Mouse (Mus musculus): ENCODE results near the gene Fam173a. TPM values are rescaled to one million over a fixed set of nuclear protein-coding genes. Genes with fewer than 3 reads are reported as not detected.

The Fam173a gene
- polyA plus RNA-seq, 1 experiment from 2014 or later: 92.6 TPM

DNA sequence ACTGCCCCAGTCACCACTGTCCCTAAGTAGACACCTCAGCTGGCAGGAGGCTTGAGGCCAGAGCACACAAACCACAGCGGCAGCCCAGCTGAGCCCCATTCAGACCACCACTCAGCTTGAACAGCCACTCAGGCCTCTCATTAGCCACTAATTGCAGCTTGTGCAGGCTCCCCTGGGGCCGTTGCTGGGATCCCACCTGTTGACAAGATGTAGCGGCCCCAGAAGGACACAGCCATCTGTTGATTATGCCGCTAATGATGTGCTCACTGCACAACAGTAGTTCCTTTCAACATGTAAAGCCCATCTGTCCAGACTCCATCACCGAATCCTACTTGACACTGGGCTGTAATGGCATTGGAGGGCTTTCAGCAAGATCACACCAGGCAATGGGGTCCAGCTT lies 26.8 kb downstream of the Fam173a start:
- Histone ChIP-seq H3K9me3 (no peaks in the 10 kb centered on the region), H3K36me3 (replicated peaks) (no peaks in the 10 kb centered on the region), H3K4me2 (no peak overlapping the region), H3K27ac (no peak overlapping the region), H3K4me3 (no peak overlapping the region), H3K27me3 (replicated peaks) (peaks cover 3% of the 10 kb centered on the region; the same call in 1 of the 2 replicates), H3K9ac (no peak overlapping the region), H3K4me1 (no peaks in the 10 kb centered on the region)
- 48% methylated on average over 5 of the region's 5 CpGs for WGBS
- ATAC-seq (replicated peaks): no peak

GRCm38 (mm10) chr17:25762591-25762990 lies 30.1 kb downstream of the Fam173a start:
- no peak for ATAC-seq (replicated peaks)

GRCm38 (mm10) chr17:25761561-25761970 lies 31.1 kb downstream of the Fam173a start:
- no peaks in the 10 kb centered on the region; the same call in 1 of the 2 replicates for H3K27me3 ChIP-seq (replicated peaks)
- WGBS: 36% methylated on average over 4 of the region's 4 CpGs
- no peak overlapping the region for H3K4me3 ChIP-seq
- no peak overlapping the region for H3K9ac ChIP-seq
- no peak overlapping the region for H3K27ac ChIP-seq
- no peaks in the 10 kb centered on the region for H3K36me3 ChIP-seq (replicated peaks)
- no peaks in the 10 kb centered on the region for H3K9me3 ChIP-seq
- H3K4me2 ChIP-seq: no peak overlapping the region
- no peak for ATAC-seq (replicated peaks)
- H3K4me1 ChIP-seq: no peaks in the 10 kb centered on the region

More at GRCm38 (mm10) chr17:25762591-25762990, 30.1 kb downstream of the Fam173a start:
- peaks cover 3% of the 10 kb centered on the region; the same call in 1 of the 2 replicates for H3K27me3 ChIP-seq (replicated peaks)
- H3K4me2 ChIP-seq: no peak overlapping the region
- 37% methylated on average over 3 of the region's 3 CpGs for WGBS
- no peak overlapping the region for H3K27ac ChIP-seq
- H3K4me1 ChIP-seq: no peaks in the 10 kb centered on the region
- H3K4me3 ChIP-seq: no peak overlapping the region
- H3K9ac ChIP-seq: no peak overlapping the region
- H3K36me3 ChIP-seq (replicated peaks): no peaks in the 10 kb centered on the region
- no peaks in the 10 kb centered on the region for H3K9me3 ChIP-seq

DNA sequence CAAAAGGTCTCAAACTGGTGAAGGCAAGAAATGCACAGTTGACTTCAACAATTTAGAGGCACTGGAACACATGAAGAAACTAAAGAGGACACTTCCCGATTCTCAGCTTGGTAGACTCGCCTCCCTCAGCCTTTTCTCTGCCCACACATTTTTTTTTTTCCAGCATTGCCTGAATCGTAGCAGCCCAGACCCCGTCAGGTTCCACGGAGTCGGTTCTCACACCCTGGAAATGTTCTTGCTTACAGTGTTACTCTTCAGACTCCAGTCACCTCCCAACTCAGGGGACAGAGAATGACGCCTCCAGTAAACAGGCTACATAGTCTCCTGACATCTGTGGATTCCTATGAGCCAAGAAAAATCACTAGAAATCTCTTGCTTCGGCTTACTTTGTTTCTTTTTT lies 32.6 kb downstream of the Fam173a start:
- Histone ChIP-seq H3K36me3 (replicated peaks) (no peaks in the 10 kb centered on the region), H3K9ac (no peak overlapping the region), H3K4me2 (no peak overlapping the region), H3K4me3 (no peak overlapping the region), H3K9me3 (no peaks in the 10 kb centered on the region), H3K27me3 (replicated peaks) (no peaks in the 10 kb centered on the region; the same call in 1 of the 2 replicates), H3K27ac (no peak overlapping the region), H3K4me1 (no peaks in the 10 kb centered on the region)
- ATAC-seq (replicated peaks): no peak
- WGBS: 77% methylated on average over 8 of the region's 8 CpGs

DNA sequence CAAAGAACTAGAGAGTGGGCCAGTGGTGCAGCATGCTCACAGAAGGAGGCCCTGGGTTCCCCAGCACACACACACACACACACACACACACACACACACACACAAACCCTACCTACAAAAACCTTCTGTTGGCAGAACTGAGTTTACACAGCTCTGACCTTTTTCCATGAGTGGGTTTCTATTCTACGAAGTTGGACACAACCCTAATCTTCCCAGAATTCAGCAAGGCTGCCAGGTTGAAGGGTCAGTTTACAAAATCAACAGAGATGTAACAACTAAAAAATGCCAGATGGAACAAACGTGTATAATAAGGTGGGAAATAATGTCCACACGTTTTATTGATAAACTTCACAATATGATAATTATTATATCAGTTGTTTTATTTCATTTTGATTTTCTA lies 35.0 kb downstream of the Fam173a start:
- Histone ChIP-seq H3K36me3 (replicated peaks) (no peaks in the 10 kb centered on the region), H3K4me3 (no peak overlapping the region), H3K27ac (no peak overlapping the region), H3K27me3 (replicated peaks) (no peaks in the 10 kb centered on the region), H3K9ac (no peak overlapping the region), H3K4me1 (no peaks in the 10 kb centered on the region), H3K4me2 (no peak overlapping the region), H3K9me3 (no peaks in the 10 kb centered on the region)
- 78% methylated on average over 3 of the region's 3 CpGs for WGBS
- no peak for ATAC-seq (replicated peaks)

DNA sequence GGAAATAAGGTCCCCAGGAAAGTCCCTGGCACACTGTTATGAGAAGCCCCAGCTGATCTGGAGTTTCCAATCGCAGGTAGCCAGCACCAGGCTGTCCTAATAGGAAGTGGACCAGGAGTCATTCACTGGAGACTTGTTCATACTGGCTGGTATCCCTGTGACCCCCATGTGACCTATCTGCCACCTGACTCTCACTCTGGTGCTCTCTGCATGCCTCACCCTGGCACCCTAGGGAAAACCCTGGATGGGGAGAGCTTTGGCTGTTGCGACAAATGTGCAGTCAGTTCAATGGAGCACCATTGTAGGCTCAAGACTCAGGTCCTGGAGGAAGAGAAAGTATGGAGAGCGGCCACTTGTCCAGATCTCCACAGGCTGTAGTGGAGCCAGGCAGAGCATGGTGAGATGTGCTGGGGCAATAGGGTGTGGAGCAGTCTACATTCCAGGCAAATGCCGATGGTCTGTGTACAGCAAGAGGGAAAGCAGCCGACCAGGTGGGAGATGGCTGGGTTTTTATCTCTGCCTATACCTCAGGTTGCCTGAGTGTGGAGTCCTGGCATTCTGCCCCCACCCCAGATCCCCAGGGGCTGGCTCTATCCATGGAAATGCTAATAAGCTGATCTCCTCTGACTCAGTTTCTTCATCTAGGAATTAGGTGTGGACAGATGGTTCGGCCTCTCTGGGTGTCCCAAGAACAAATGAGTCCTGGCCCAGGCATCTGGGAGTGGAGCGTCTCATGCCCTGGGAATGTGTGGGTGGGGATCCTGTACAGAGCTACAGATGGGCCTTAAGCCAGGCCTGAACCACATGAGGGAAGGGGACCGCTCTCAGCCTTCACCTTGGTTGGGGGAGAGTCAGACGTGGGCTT lies 36.1 kb downstream of the Fam173a start:
- no peak overlapping the region for H3K9ac ChIP-seq
- H3K27me3 ChIP-seq (replicated peaks): no peaks in the 10 kb centered on the region
- ATAC-seq (replicated peaks): no peak
- H3K4me2 ChIP-seq: no peak overlapping the region
- H3K27ac ChIP-seq: no peak overlapping the region
- no peak overlapping the region for H3K4me3 ChIP-seq
- no peaks in the 10 kb centered on the region for H3K36me3 ChIP-seq (replicated peaks)
- H3K4me1 ChIP-seq: no peaks in the 10 kb centered on the region
- H3K9me3 ChIP-seq: no peaks in the 10 kb centered on the region
- WGBS: 83% methylated on average over 9 of the region's 9 CpGs

DNA sequence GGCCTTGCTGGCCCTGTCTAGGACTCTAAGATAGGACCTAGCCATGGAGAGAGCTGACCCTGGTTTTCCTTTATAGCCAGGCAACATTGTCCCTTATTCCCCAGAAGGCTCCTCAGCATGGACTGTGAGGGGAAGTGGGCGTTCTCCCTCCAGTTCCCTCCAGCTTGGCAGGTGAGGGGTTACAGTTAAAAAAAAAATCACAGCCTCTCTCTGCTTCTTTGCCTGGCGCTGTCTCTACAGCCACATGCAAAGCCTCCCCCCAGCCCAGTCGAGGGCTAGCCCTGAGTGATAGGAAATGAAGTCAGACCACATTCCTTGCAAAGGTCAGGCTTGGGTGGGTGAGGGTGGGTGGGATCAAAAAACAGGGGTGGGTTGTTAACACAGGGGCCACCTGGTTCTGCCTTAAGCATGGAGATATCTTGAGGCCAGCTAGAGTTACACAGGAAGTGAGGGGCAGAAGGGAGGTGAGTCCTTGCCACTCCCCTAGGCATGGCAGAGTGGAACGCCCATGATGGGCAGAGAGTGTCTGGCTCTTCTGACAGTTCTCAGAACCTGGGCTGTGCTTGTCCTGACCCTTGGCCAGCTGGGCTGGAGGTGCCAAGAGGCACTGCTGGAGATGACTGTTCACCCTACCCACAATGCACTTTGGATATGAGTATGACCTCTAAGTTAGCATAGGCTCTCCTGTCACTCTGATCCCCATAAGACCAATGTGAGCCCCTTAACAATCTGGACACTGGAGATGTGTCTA lies 36.9 kb downstream of the Fam173a start:
- Histone ChIP-seq H3K9ac (no peak overlapping the region), H3K4me1 (no peaks in the 10 kb centered on the region), H3K27me3 (replicated peaks) (no peaks in the 10 kb centered on the region), H3K4me2 (no peak overlapping the region), H3K4me3 (no peak overlapping the region), H3K9me3 (no peaks in the 10 kb centered on the region), H3K36me3 (replicated peaks) (no peaks in the 10 kb centered on the region), H3K27ac (no peak overlapping the region)
- WGBS: 74% methylated on average over 4 of the region's 4 CpGs
- no peak for ATAC-seq (replicated peaks)

GRCm38 (mm10) chr17:25755086-25755485 lies 37.6 kb downstream of the Fam173a start:
- Histone ChIP-seq H3K4me1 (no peaks in the 10 kb centered on the region), H3K27ac (no peak overlapping the region), H3K27me3 (replicated peaks) (no peaks in the 10 kb centered on the region), H3K36me3 (replicated peaks) (no peaks in the 10 kb centered on the region), H3K9ac (no peak overlapping the region), H3K4me2 (no peak overlapping the region), H3K4me3 (no peak overlapping the region), H3K9me3 (no peaks in the 10 kb centered on the region)
- 82% methylated on average over 4 of the region's 4 CpGs for WGBS
- no peak for ATAC-seq (replicated peaks)

- Histone ChIP-seq H3K4me1 (no peaks in the 10 kb centered on the region), H3K9me3 (no peaks in the 10 kb centered on the region), H3K4me3 (no peak within 1 kb of the TSS), H3K9ac (no peak within 1 kb of the TSS), H3K4me2 (no peak within 1 kb of the TSS), H3K27me3 (replicated peaks) (no peaks in the 10 kb centered on the region), H3K36me3 (replicated peaks) (no peaks in the 10 kb centered on the region), H3K27ac (no peak within 1 kb of the TSS)
- 89% methylated on average over 9 of the region's 9 CpGs for WGBS
- ATAC-seq (replicated peaks): no peak
Measured at GRCm38 (mm10) chr17:25754241-25754640, 38.5 kb downstream of the Fam173a start, which contains the start of gene Msln. Msln (minus strand) TSS chr17:25754378.

- H3K27ac ChIP-seq: no peak overlapping the region
- no peaks in the 10 kb centered on the region for H3K4me1 ChIP-seq
- H3K4me3 ChIP-seq: no peak overlapping the region
- no peaks in the 10 kb centered on the region for H3K9me3 ChIP-seq
- 46% methylated on average over 5 of the region's 5 CpGs for WGBS
- no peak overlapping the region for H3K9ac ChIP-seq
- H3K27me3 ChIP-seq (replicated peaks): no peaks in the 10 kb centered on the region
- no peaks in the 10 kb centered on the region for H3K36me3 ChIP-seq (replicated peaks)
- no peak overlapping the region for H3K4me2 ChIP-seq
- no peak for ATAC-seq (replicated peaks)
Measured at GRCm38 (mm10) chr17:25751446-25751845, 41.3 kb downstream of the Fam173a start.

DNA sequence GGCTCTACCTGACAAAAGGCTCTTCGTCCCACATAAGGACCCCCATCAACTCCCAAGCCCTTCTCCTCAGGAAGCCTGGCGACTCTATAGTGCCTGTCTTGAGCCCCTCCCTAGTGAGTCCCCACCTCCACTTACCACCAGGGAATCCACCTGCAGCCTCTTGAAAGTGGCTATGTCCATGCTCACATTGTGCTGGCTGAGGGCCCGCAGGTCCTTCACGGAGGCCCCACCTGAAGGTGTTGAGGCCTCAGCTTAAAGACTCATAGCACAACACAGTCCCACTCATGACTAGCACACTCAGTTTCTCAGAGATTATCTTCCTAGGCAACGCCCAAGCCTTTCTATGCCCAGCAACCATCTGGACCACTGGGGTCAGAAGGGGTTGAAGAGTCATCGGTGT lies 43.4 kb downstream of the Fam173a start:
- no peak for ATAC-seq (replicated peaks)
- Histone ChIP-seq H3K36me3 (replicated peaks) (no peaks in the 10 kb centered on the region), H3K9ac (no peak overlapping the region), H3K4me3 (no peak overlapping the region), H3K4me1 (no peaks in the 10 kb centered on the region), H3K27ac (no peak overlapping the region), H3K9me3 (no peaks in the 10 kb centered on the region), H3K4me2 (no peak overlapping the region), H3K27me3 (replicated peaks) (no peaks in the 10 kb centered on the region)
- WGBS: 91% methylated on average over 6 of the region's 6 CpGs

GRCm38 (mm10) chr17:25748238-25748637 lies 44.5 kb downstream of the Fam173a start:
- no peaks in the 10 kb centered on the region for H3K9me3 ChIP-seq
- H3K4me1 ChIP-seq: no peaks in the 10 kb centered on the region
- WGBS: 92% methylated on average over 4 of the region's 4 CpGs

More at GRCm38 (mm10) chr17:25748238-25748637, 44.5 kb downstream of the Fam173a start:
- no peak overlapping the region for H3K9ac ChIP-seq
- no peak for ATAC-seq (replicated peaks)
- H3K27me3 ChIP-seq (replicated peaks): no peaks in the 10 kb centered on the region
- H3K36me3 ChIP-seq (replicated peaks): no peaks in the 10 kb centered on the region
- no peak overlapping the region for H3K4me3 ChIP-seq
- H3K4me2 ChIP-seq: no peak overlapping the region
- H3K27ac ChIP-seq: no peak overlapping the region
